Mouse (Mus musculus): ENCODE measurements at regions not wholly inside any gene's neighbourhood (a gene's known extent, or its start where the extent isn't known, plus 50 kb on each side); places are given as distances from the start of the nearest gene placed in this dataset.

- TF ChIP-seq CTCF (IDR thresholded peaks at IDR 0.05; ENCODE audit: borderline replicate concordance, extremely low read depth, insufficient read depth, insufficient read length) (no peak), POLR2A (IDR thresholded peaks at IDR 0.05; ENCODE audit: borderline replicate concordance, extremely low read depth, insufficient read depth, insufficient read length, poor library complexity, severe bottlenecking) (no peak)
These were observed 286.9 kb downstream of the Foxo1 start for GRCm38 (mm10) chr3:52555038-52555437.
